Mouse (Mus musculus) heart, embryonic 14.5 days (tissue): ENCODE results near the gene Nhs. TPM values are rescaled to one million over a fixed set of nuclear protein-coding genes. Genes with fewer than 3 reads are reported as not detected.
"Not testable (repeated sequence)": the region's sequence is repeated elsewhere in the genome, so short reads cannot be mapped to it uniquely, and the experiment has no call there.

Experiments used
- ATAC-seq: fragments of 200-750 bp; cut with Nextera tagmentation; 2 replicates; pipeline ENCODE4 v1.8.0; 2017; ENCODE audit warnings: low read depth, moderate TSS enrichment; ENCODE audit not compliant: insufficient number of reproducible peaks, insufficient read depth, low FRiP score
- H3K27ac ChIP-seq, 2 experiments: fragments of 200-500 bp in 1 of 2; fragments of 300-500 bp in 1 of 2; sonication (generic) in 1 of 2; replicated peaks in 1 of 2; 2 replicates each; pipeline ENCODE4 v1.5.1; 2012 to 2014; ENCODE audit warnings: low read depth in 2 of 2, low read length in 2 of 2, control low read depth in 1 of 2, mild to moderate bottlenecking in 1 of 2, mixed read lengths in 1 of 2; ENCODE audit not compliant: control insufficient read depth in 1 of 2, insufficient read depth in 1 of 2
- H3K27me3 ChIP-seq: fragments of 300-500 bp; sonication (generic); 2 replicates; pipeline ENCODE4 v1.6.1; 2014; ENCODE audit warnings: mild to moderate bottlenecking, low read length, control low read depth; ENCODE audit not compliant: control insufficient read depth, insufficient read depth
- H3K36me3 ChIP-seq: fragments of 300-500 bp; sonication (generic); 2 replicates; pipeline ENCODE4 v1.6.1; 2014; ENCODE audit warnings: mild to moderate bottlenecking, control low read depth, low read length, mixed read lengths; ENCODE audit not compliant: control insufficient read depth, insufficient read depth
- H3K4me1 ChIP-seq, 2 experiments: fragments of 200-500 bp in 1 of 2; fragments of 300-500 bp in 1 of 2; sonication (generic) in 1 of 2; 2 replicates each; pipeline ENCODE4 v1.6.1; 2012 to 2014; ENCODE audit warnings: low read length in 2 of 2, control low read depth in 1 of 2, mixed read lengths in 1 of 2; ENCODE audit not compliant: control insufficient read depth in 2 of 2, insufficient read depth in 2 of 2
- H3K4me2 ChIP-seq: fragments of 300-500 bp; sonication (generic); 2 replicates; pipeline ENCODE4 v1.6.1; 2014; ENCODE audit warnings: mild to moderate bottlenecking, low read length
- H3K4me3 ChIP-seq, 2 experiments: fragments of 200-500 bp in 1 of 2; fragments of 300-500 bp in 1 of 2; sonication (generic) in 1 of 2; 2 replicates each; pipeline ENCODE4 v1.5.1; 2012 to 2014; ENCODE audit warnings: low read length in 2 of 2, mild to moderate bottlenecking in 2 of 2, control low read depth in 1 of 2, low read depth in 1 of 2, moderate library complexity in 1 of 2; ENCODE audit not compliant: control insufficient read depth in 1 of 2, insufficient read depth in 1 of 2
- H3K9ac ChIP-seq: fragments of 300-500 bp; sonication (generic); 2 replicates; pipeline ENCODE4 v1.6.1; 2014; ENCODE audit warnings: mild to moderate bottlenecking, low read length
- H3K9me3 ChIP-seq: fragments of 300-500 bp; sonication (generic); 2 replicates; pipeline ENCODE4 v1.6.1; 2016; ENCODE audit warnings: low read length, control low read depth; ENCODE audit not compliant: control insufficient read depth
- WGBS: fragments of 180-500 bp; shearing (Covaris S2); extraction: QIAGEN DNeasy Blood & Tissue Kit; methylation state at CpG from one replicate; pipeline ENCODE4 v1.1.7; 2014; 5-methylcytosine and 5-hydroxymethylcytosine counted together
- polyA plus RNA-seq: library from polyadenylated mRNA; unstranded; fragments of >200 nt; fragmentation: Nextera tagmentation; extraction: Ambion mirVana; gene quantifications from 2 replicates; pipeline ENCODE4 v1.2.1, GENCODE M21; 2014

Gene Nhs
- polyA plus RNA-seq, 1 experiment from 2014 or later, result 0.88 TPM

GRCm38 (mm10) chrX:161894442-161894841 is 265.1 kb downstream of the Nhs start:
- Histone ChIP-seq H3K27me3 (no peaks in the 10 kb centered on the region), H3K9me3 (no peaks in the 10 kb centered on the region), H3K9ac (no peak overlapping the region), H3K4me3 (no peak overlapping the region), H3K27ac (no peak overlapping the region), H3K4me2 (no peak overlapping the region), H3K4me1 (no peaks in the 10 kb centered on the region), H3K36me3 (no peaks in the 10 kb centered on the region)
- ATAC-seq, result no peak
- WGBS, result 52% methylated on average over 2 of the region's 2 CpGs

GRCm38 (mm10) chrX:161883661-161884060 is 275.9 kb downstream of the Nhs start:
- no peak overlapping the region for H3K27ac ChIP-seq
- 75% methylated on average over 3 of the region's 3 CpGs for WGBS
- ATAC-seq, result no peak
- H3K9me3 ChIP-seq, result no peaks in the 10 kb centered on the region
- no peaks in the 10 kb centered on the region for H3K27me3 ChIP-seq
- H3K36me3 ChIP-seq, result no peaks in the 10 kb centered on the region
- no peaks in the 10 kb centered on the region for H3K4me1 ChIP-seq
- no peak overlapping the region for H3K9ac ChIP-seq
- no peak overlapping the region for H3K4me2 ChIP-seq
- no peak overlapping the region for H3K4me3 ChIP-seq

DNA sequence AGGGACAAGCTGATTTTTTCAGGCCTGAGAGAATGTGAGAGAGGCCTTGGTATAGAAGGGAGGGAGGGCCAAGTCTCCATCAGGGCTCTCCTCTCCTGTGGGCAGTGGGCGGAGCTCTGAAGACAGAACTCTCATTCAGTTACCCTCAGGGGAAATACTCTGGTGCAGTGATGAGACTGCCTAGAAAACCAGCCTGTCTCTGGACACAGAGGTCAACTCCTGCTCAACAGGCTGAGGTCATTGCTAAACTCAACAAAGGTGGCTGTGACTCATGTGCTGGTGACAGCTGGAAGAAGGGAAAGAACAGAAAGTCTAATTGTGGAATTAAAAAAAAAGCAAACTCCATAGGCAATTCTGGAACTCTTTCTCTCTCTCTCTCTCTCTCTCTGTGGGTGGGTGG is 282.4 kb downstream of the Nhs start:
- Histone ChIP-seq H3K27me3 (no peaks in the 10 kb centered on the region), H3K4me1 (no peaks in the 10 kb centered on the region), H3K4me3 (no peak overlapping the region), H3K36me3 (no peaks in the 10 kb centered on the region), H3K9me3 (no peaks in the 10 kb centered on the region), H3K4me2 (no peak overlapping the region), H3K9ac (no peak overlapping the region), H3K27ac (no peak overlapping the region)
- ATAC-seq, result no peak
- 62% methylated on average over 1 of the region's 1 CpGs for WGBS

- no peaks in the 10 kb centered on the region for H3K27me3 ChIP-seq
- no peak overlapping the region for H3K27ac ChIP-seq
- H3K4me2 ChIP-seq, result no peak overlapping the region
- no peak overlapping the region for H3K4me3 ChIP-seq
- no peaks in the 10 kb centered on the region for H3K4me1 ChIP-seq
- no peak overlapping the region for H3K9ac ChIP-seq
- ATAC-seq, result no peak
- no peaks in the 10 kb centered on the region for H3K36me3 ChIP-seq
- no peaks in the 10 kb centered on the region for H3K9me3 ChIP-seq
Observed at GRCm38 (mm10) chrX:161873511-161873910, 286.0 kb downstream of the Nhs start.

- ATAC-seq, result no peak
- WGBS, result 85% methylated on average over 7 of the region's 7 CpGs
- H3K4me1 ChIP-seq, result no peaks in the 10 kb centered on the region
- no peak overlapping the region for H3K27ac ChIP-seq
- H3K9me3 ChIP-seq, result no peaks in the 10 kb centered on the region
- no peak overlapping the region for H3K9ac ChIP-seq
- H3K4me2 ChIP-seq, result no peak overlapping the region
- H3K27me3 ChIP-seq, result no peaks in the 10 kb centered on the region
- H3K4me3 ChIP-seq, result no peak overlapping the region
- no peaks in the 10 kb centered on the region for H3K36me3 ChIP-seq
Observed at GRCm38 (mm10) chrX:161871306-161871705, 288.2 kb downstream of the Nhs start.

- Histone ChIP-seq H3K4me3 (no peak overlapping the region), H3K27me3 (no peaks in the 10 kb centered on the region), H3K27ac (no peak overlapping the region), H3K4me1 (no peaks in the 10 kb centered on the region), H3K9me3 (no peaks in the 10 kb centered on the region), H3K4me2 (no peak overlapping the region), H3K36me3 (no peaks in the 10 kb centered on the region), H3K9ac (no peak overlapping the region)
- ATAC-seq, result no peak
- WGBS, result 79% methylated on average over 2 of the region's 2 CpGs
Observed at GRCm38 (mm10) chrX:161855630-161856029, 303.9 kb downstream of the Nhs start.

DNA sequence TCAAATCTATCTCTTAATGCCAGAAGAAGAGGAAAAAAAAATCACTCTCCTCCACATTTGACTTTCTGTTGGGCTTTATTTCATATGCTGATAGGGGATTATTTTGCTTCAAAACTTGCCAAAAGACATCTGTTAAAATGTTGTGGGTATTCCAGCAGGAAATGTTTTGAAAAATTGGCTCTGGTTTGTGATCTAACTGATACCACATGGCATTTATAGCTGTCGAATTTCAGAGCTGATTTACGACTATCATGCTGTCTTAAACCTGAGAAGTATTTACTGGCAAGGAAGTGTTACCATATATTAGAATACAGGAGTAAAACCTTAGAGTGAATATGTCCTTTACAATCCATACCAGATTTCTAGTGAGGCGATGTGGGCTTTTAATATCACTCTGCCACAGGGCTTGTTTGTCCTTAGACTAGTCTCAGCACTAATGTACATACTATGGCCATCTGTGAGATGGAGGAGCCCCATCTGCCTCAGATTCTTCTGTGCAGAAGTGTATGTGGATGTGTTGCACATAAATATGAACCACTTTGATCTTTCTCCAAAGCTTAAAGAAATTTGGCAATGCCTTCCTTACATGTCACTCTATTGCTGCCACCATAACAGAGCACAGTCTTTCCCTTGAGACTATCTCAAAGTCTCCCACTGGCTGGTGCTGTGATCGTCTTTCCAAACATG is 305.8 kb downstream of the Nhs start:
- Histone ChIP-seq H3K9ac (no peak overlapping the region), H3K36me3 (no peaks in the 10 kb centered on the region), H3K4me2 (no peak overlapping the region), H3K27me3 (no peaks in the 10 kb centered on the region), H3K27ac (no peak overlapping the region), H3K9me3 (no peaks in the 10 kb centered on the region), H3K4me3 (no peak overlapping the region), H3K4me1 (no peaks in the 10 kb centered on the region)
- ATAC-seq, result no peak
- 65% methylated on average over 4 of the region's 4 CpGs for WGBS

DNA sequence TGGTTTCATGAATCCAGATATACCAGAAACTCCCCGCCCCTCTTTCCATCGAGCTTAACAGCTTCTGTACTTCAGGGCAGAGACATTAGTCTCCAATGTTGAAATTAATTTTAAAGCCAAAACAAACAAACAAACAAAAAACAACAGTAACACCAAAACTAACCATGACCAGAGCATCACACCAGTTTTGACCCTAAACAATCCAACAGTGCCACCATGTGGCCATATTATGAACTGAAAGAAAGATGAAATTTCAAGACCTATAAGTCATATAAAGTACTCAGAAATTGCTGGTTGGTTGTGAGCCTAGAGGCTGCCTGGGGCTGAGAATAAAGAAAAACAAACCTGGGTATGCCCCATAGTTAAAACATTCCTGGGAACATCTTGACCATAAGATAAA is 333.3 kb downstream of the Nhs start:
- 21% methylated on average over 2 of the region's 2 CpGs for WGBS
- not testable (repeated sequence) for H3K4me3 ChIP-seq, H3K9me3 ChIP-seq, H3K9ac ChIP-seq, H3K36me3 ChIP-seq, H3K4me2 ChIP-seq, H3K27ac ChIP-seq, H3K27me3 ChIP-seq, ATAC-seq, H3K4me1 ChIP-seq
